Mouse (Mus musculus) neural tube, embryonic 11.5 days (tissue): ENCODE data around the gene Twf1. TPM values are rescaled to one million over a fixed set of nuclear protein-coding genes. Genes with fewer than 3 reads are reported as not detected.

ENCODE experiments used
- ATAC-seq: fragments of 200-750 bp; cut with Nextera tagmentation; 2 replicates; pipeline ENCODE4 v1.8.0; 2017; ENCODE audit warnings: moderate number of reproducible peaks, mild to moderate bottlenecking, moderate TSS enrichment, moderate library complexity; ENCODE audit not compliant: insufficient read depth, low FRiP score, low TSS enrichment
- DNase-seq: peaks from one replicate; pipeline ENCODE4 v3.0.0-alpha.2; 2015; ENCODE audit warnings: low spot score
- H3K27ac ChIP-seq: fragments of 300-500 bp; sonication (generic); 2 replicates; pipeline ENCODE4 v1.5.1; 2014; ENCODE audit warnings: low read depth, mild to moderate bottlenecking, low read length
- H3K27me3 ChIP-seq: fragments of 300-500 bp; sonication (generic); 2 replicates; pipeline ENCODE4 v1.6.1; 2014; ENCODE audit warnings: mild to moderate bottlenecking, low read length, mixed read lengths; ENCODE audit not compliant: control insufficient read depth, insufficient read depth
- H3K36me3 ChIP-seq: fragments of 300-500 bp; sonication (generic); 2 replicates; pipeline ENCODE4 v1.6.1; 2014; ENCODE audit warnings: mild to moderate bottlenecking, low read length, moderate library complexity, mixed read lengths; ENCODE audit not compliant: control insufficient read depth, insufficient read depth
- H3K4me1 ChIP-seq: fragments of 300-500 bp; sonication (generic); 2 replicates; pipeline ENCODE4 v1.6.1; 2014; ENCODE audit warnings: low read length, mixed read lengths; ENCODE audit not compliant: control insufficient read depth, insufficient read depth
- H3K4me2 ChIP-seq: fragments of 300-500 bp; sonication (generic); 2 replicates; pipeline ENCODE4 v1.6.1; 2014; ENCODE audit warnings: low read depth, mild to moderate bottlenecking, moderate library complexity
- H3K4me3 ChIP-seq: fragments of 300-500 bp; sonication (generic); 2 replicates; pipeline ENCODE4 v1.5.1; 2014; ENCODE audit warnings: low read depth, low read length
- H3K9ac ChIP-seq: fragments of 300-500 bp; sonication (generic); 2 replicates; pipeline ENCODE4 v1.6.1; 2014; ENCODE audit warnings: mild to moderate bottlenecking, low read length
- H3K9me3 ChIP-seq: fragments of 300-500 bp; sonication (generic); 2 replicates; pipeline ENCODE4 v1.6.1; 2016; ENCODE audit warnings: low read length; ENCODE audit not compliant: control insufficient read depth
- WGBS: fragments of 180-500 bp; shearing (Covaris S2); extraction: QIAGEN DNeasy Blood & Tissue Kit; methylation state at CpG from one replicate; pipeline ENCODE4 v1.1.7; 2014; 5-methylcytosine and 5-hydroxymethylcytosine counted together
- polyA plus RNA-seq: library from polyadenylated mRNA; unstranded; fragments of >200 nt; fragmentation: Nextera tagmentation; extraction: Ambion mirVana; gene quantifications from 2 replicates; pipeline ENCODE4 v1.2.1, GENCODE M21; 2014

Gene Twf1
- polyA plus RNA-seq, 1 experiment from 2014 or later, result 107 TPM

DNA sequence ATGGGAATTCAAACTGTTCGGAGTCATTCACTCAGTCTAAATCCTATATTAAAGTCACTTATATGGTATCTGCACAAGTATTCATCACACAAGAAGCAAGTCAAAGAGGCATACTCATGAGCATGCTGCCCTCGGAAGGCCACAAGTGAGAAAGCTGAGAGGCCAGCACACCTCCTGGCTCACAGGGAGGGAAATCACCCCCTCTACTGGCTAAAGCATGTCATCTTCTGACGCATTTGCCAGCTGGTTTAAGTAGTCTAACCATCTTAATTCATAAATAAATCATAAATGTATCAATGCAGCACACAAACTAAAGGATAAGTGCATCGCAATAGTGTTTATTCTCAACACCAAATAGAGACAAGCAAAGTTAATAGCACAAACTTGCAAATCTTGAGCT lies 5.0 kb downstream of the Twf1 start:
- H3K4me1 ChIP-seq, result no peaks in the 10 kb centered on the region
- H3K4me3 ChIP-seq, result no peak overlapping the region
- no peak for DNase-seq
- H3K4me2 ChIP-seq, result no peak overlapping the region
- ATAC-seq, result no peak
- no peak overlapping the region for H3K9ac ChIP-seq
- peaks cover 23% of the 10 kb centered on the region for H3K36me3 ChIP-seq
- no peak overlapping the region for H3K27ac ChIP-seq
- no peaks in the 10 kb centered on the region for H3K9me3 ChIP-seq
- no peaks in the 10 kb centered on the region for H3K27me3 ChIP-seq
- WGBS, result 91% methylated on average over 4 of the region's 4 CpGs

DNA sequence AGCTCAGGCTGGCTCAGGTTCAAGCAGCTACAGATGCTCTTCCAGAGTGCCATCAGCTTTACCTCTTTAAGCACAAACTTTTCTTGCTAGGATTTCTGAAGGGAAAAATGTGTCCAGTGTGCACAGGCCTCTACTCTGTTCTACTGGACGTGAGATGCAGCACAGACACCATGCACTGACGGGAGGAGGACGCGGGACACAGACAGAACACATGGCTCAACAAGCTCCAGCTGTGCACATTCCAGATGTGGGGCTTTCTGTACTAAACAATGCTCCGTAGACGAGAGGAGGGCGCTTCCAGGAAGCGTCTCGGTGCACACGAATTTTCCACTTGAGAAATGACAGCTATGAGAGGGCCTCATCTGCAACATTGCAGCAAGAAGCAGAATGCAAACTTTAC lies 6.5 kb downstream of the Twf1 start:
- Histone ChIP-seq H3K4me2 (no peak overlapping the region), H3K9me3 (no peaks in the 10 kb centered on the region), H3K36me3 (peaks cover 23% of the 10 kb centered on the region), H3K4me1 (no peaks in the 10 kb centered on the region), H3K4me3 (no peak overlapping the region), H3K27ac (no peak overlapping the region), H3K9ac (no peak overlapping the region), H3K27me3 (no peaks in the 10 kb centered on the region)
- ATAC-seq (no peak), DNase-seq (no peak)
- 86% methylated on average over 10 of the region's 10 CpGs for WGBS

DNA sequence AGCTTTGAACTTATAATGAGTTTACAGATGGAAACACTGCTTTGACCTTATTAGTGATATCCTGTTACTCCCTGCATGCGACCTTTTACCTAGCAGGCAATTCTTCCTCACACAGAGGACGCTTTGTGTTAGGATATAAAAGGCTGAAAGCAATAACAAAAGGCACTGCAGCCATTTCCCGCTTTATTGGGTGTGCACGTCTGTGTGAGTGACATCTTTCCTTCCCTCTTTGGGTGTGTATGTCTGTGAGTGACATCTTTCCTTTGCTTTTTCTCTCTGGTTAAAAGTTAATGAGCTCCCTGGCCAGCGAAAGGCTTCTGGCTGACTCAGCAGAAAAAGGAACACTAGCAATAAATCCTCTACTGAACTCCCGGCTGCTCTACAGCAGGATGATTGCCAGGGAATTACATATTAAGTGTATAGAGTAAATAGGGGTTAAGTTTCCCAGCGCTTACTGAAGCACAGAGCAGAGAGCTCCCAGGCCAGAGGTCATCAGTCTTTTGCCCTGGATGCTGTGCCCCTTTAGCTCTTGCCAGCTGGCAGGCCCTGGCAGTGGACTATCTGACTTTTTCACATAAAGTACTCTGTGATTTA lies 7.6 kb downstream of the Twf1 start:
- H3K4me1 ChIP-seq, result no peaks in the 10 kb centered on the region
- H3K27me3 ChIP-seq, result no peaks in the 10 kb centered on the region
- H3K4me3 ChIP-seq, result no peak overlapping the region
- H3K4me2 ChIP-seq, result no peak overlapping the region
- no peak for ATAC-seq
- no peak overlapping the region for H3K27ac ChIP-seq
- no peak overlapping the region for H3K9ac ChIP-seq
- WGBS, result 35% methylated on average over 7 of the region's 7 CpGs
- peaks cover 23% of the 10 kb centered on the region for H3K36me3 ChIP-seq
- no peak for DNase-seq
- H3K9me3 ChIP-seq, result no peaks in the 10 kb centered on the region

DNA sequence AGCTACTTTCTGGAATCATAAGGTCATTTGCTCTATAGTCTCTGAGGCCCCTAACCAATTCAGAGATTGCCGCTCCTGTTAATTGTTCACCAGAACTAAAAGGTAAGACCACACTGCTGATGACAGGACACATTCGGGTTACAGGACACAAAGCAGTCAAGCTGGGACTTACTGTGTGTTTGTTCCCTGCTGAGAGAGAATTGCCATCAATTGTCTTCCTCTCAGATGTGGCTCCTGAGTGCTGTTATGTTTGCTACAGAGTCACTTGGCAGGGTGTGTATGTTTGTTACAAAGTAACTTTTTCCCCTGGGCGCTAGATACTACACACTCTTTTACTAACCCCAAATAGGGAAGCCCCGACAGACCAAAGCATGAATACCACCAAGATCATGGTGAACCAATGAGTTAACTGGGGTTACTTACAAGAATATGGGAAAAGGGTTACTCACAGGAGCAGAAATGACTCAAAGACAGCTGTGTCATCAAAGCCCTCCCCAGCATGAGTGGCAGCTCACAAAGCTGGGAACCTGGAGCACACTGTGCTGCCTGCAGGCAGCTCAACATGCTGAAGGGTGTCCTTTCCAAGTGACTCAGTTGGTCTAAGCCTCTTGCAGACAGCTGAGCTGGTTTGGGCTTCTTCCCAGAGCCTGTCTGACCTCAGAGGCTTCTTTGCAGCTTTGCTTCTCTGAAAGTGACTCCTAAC lies 15.0 kb downstream of the Twf1 start:
- no peak for DNase-seq
- Histone ChIP-seq H3K36me3 (no peaks in the 10 kb centered on the region), H3K4me2 (no peak overlapping the region), H3K27me3 (no peaks in the 10 kb centered on the region), H3K4me3 (no peak overlapping the region), H3K9me3 (no peaks in the 10 kb centered on the region), H3K27ac (no peak overlapping the region), H3K4me1 (no peaks in the 10 kb centered on the region), H3K9ac (no peak overlapping the region)
- ATAC-seq, result no peak
- 45% methylated on average over 4 of the region's 4 CpGs for WGBS

DNA sequence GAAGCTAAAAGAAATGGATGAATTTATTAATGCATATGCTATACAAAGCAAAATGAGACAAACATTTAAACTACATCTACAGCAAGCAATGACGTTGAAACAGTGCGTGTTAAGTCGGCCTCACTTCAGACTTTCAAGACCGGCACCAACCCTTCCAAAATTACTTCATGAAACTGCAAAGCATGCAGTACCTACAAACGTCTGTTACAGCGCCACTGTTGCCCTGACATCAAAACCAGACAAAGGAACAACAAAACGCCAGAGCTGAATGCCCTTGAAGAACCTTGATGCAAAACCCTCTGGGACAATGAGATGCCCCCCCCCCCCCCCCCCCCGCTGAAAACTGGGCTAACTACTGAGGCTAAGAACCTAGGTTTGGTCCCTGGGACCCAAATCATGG lies 16.9 kb downstream of the Twf1 start:
- Histone ChIP-seq H3K4me1 (no peaks in the 10 kb centered on the region), H3K4me2 (no peak overlapping the region), H3K27ac (no peak overlapping the region), H3K9ac (no peak overlapping the region), H3K4me3 (no peak overlapping the region), H3K9me3 (no peaks in the 10 kb centered on the region), H3K27me3 (no peaks in the 10 kb centered on the region), H3K36me3 (no peaks in the 10 kb centered on the region)
- 81% methylated on average over 7 of the region's 8 CpGs for WGBS
- ATAC-seq (no peak), DNase-seq (no peak)

DNA sequence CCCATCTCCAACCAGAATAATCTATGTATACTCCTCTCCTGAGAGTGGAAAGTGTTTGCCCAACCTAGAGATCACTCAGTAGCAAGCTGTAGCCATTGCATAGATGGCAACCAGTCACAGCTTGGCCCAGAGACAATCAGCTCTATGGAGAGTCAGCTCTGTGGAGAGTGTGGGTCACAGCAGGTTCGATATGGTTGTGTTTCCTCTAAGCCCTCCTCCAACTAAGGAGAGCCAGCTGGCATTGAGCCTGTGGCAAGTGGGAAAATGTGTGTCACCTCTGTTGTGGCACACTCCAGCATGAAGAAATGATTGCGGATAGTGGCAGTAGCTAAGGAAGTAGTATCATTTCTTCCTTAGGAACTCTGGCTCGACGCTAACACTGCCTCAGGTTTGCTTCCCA lies 18.2 kb downstream of the Twf1 start:
- no peak for DNase-seq
- no peak overlapping the region for H3K27ac ChIP-seq
- H3K4me1 ChIP-seq, result no peaks in the 10 kb centered on the region
- WGBS, result 92% methylated on average over 4 of the region's 4 CpGs
- no peak overlapping the region for H3K9ac ChIP-seq
- no peak overlapping the region for H3K4me3 ChIP-seq
- H3K27me3 ChIP-seq, result no peaks in the 10 kb centered on the region
- no peak for ATAC-seq
- no peaks in the 10 kb centered on the region for H3K9me3 ChIP-seq
- no peaks in the 10 kb centered on the region for H3K36me3 ChIP-seq
- H3K4me2 ChIP-seq, result no peak overlapping the region

DNA sequence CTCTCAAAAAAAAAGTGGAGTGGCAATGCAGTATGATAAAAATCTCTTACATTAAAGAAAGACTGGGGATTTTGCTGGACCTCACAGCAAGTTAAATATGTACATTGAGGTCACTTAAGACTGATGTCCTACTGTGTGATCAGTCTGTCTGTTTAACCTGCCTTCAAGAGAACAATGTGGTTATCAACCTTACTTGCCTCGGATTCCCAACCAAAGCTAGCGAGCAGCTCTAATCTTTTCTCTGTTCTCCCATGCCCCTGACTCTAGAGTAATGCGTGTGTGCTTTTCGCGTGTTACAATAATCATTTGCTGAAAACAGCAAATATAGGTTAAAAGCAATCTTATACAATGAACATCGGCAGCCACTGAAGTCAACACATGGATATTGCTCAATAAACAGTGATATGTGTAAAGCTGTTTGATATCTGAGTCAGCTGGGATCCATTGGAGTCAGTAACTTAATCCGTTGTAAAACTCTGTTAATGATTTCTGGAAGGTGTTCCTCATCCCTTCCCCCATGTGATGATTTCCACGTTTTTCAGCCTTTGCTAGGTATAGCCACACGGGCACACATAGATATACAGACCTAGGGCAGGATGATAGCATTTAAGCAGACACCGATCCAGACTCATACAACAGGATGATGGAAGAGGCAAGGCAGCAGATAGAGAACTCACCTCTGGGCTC lies 21.1 kb downstream of the Twf1 start:
- no peak for DNase-seq
- Histone ChIP-seq H3K4me1 (no peaks in the 10 kb centered on the region), H3K27ac (no peak overlapping the region), H3K27me3 (no peaks in the 10 kb centered on the region), H3K4me3 (no peak overlapping the region), H3K9me3 (no peaks in the 10 kb centered on the region), H3K4me2 (no peak overlapping the region), H3K36me3 (no peaks in the 10 kb centered on the region), H3K9ac (no peak overlapping the region)
- no peak for ATAC-seq
- 91% methylated on average over 10 of the region's 10 CpGs for WGBS

DNA sequence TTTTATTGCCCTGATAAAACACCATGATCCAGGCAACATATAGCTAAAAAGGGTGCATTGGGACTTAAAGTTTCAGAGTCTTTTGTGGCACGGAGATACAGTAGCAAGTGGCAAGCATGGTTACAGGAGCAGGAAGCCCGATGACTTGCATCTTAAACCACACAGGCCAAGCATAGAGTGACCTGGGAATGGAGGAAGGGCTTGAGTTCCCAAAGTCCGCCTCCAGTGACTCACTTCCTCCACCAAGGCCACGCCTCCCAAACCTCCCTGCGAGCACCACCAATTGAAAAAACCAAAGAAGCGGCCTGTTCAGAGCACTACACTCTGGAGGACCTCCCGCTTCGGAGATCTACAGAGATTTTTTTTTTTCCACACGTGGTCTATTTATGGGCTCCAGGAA lies 23.8 kb downstream of the Twf1 start:
- no peak overlapping the region for H3K9ac ChIP-seq
- H3K27me3 ChIP-seq, result no peaks in the 10 kb centered on the region
- no peak overlapping the region for H3K4me2 ChIP-seq
- no peaks in the 10 kb centered on the region for H3K9me3 ChIP-seq
- DNase-seq (no peak), ATAC-seq (no peak)
- 85% methylated on average over 9 of the region's 9 CpGs for WGBS
- H3K4me3 ChIP-seq, result no peak overlapping the region
- H3K4me1 ChIP-seq, result no peaks in the 10 kb centered on the region
- H3K27ac ChIP-seq, result no peak overlapping the region
- no peaks in the 10 kb centered on the region for H3K36me3 ChIP-seq

DNA sequence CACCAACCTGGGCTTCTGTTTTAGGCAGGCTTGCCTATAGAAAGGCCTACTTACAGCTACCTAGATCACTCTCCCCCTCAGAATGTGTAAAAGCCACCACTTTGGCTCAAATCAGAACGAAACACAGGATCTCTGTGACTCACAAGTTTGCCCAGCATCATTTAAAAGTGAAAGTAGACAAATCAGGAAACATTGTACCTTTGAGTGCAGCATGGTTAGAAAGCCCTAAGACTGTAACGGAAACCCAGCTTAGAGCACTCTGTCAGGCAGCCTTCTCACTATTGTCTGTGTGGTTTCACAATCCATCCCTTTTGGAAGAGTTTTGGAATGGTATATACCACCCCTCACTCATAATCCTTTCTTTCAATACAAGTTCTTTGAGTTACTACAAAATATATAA lies 24.8 kb downstream of the Twf1 start:
- H3K9me3 ChIP-seq, result no peaks in the 10 kb centered on the region
- no peak for DNase-seq
- no peak overlapping the region for H3K4me3 ChIP-seq
- H3K4me2 ChIP-seq, result no peak overlapping the region
- H3K36me3 ChIP-seq, result no peaks in the 10 kb centered on the region
- no peak for ATAC-seq
- 91% methylated on average over 2 of the region's 2 CpGs for WGBS
- no peaks in the 10 kb centered on the region for H3K4me1 ChIP-seq
- no peaks in the 10 kb centered on the region for H3K27me3 ChIP-seq
- H3K9ac ChIP-seq, result no peak overlapping the region
- H3K27ac ChIP-seq, result no peak overlapping the region
